Mouse (Mus musculus) E14TG2a.4 (cell line): ENCODE results near the gene Map7.

Source experiments
- CTCF ChIP-seq: conservative IDR thresholded peaks from 2 replicates; pipeline ENCODE4 v1.5.1; 2014; ENCODE audit warnings: low read length
- NANOG ChIP-seq: IDR thresholded peaks from 2 replicates; pipeline ENCODE4 v1.6.1; 2014; ENCODE audit warnings: borderline replicate concordance, low read length, mixed read lengths
- POU5F1 ChIP-seq: IDR thresholded peaks from 2 replicates; pipeline ENCODE4 v1.6.1; 2014; ENCODE audit warnings: low read length, borderline replicate concordance

DNA sequence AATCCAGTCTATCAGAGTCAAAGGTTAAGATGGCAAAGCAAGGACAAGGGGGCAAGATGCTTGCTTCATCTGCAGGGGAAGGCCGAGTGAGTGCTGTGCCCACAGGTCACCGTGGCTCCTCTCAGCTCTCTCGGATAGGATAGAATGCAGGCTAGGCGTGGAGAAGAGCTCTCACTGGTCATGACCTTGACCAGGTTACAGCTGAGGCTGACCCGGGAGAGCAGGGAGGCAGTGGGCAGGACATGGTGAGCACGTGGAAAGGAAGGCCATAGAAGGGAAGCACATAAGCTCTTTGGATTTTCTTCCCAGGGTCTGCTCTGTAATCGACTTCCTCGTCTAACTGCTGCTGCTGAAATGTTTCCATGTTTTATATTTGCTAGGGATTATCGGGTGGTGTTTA lies 53.9 kb downstream of the Map7 start:
- TF ChIP-seq CTCF (no peak), NANOG (no peak), POU5F1 (no peak)
